Mouse (Mus musculus): ENCODE data around the gene Gm4869.

- peak; percentile 96 for TF ChIP-seq CTCF (IDR thresholded peaks at IDR 0.05; ENCODE audit: control insufficient read depth, insufficient read depth, low read length)
- no peak for TF ChIP-seq POLR2A (IDR thresholded peaks at IDR 0.05; ENCODE audit: borderline replicate concordance, control insufficient read depth, low read depth, low read length)
Observed at GRCm38 (mm10) chr5:140540106-140540505, 94.7 kb downstream of the Gm4869 start.

Measured in bone marrow, adult 2 months (tissue).